Comparison of ENCODE assay signal across 26 mouse cellular contexts in genomic region chr3:139095894-139096293, GRCm38 (mm10).
"Had no signal": no experiment of that assay in that cellular context is flagged by ENCODE, and none has a peak within 500 bp of the region (broad histone marks: within the 10 kb centered on the region; RNA-seq: fewer than 3 reads in every experiment).

No protein-coding gene starts in this region.

- H3K4me2 ChIP-seq: embryonic facial prominence, embryonic 12.5 days; embryonic facial prominence, embryonic 13.5 days; embryonic facial prominence, embryonic 15.5 days; forebrain, embryonic 12.5 days; forebrain, embryonic 15.5 days had no signal

- H3K4me1 ChIP-seq: embryonic facial prominence, embryonic 10.5 days; embryonic facial prominence, embryonic 12.5 days; embryonic facial prominence, embryonic 13.5 days; embryonic facial prominence, embryonic 15.5 days; forebrain, embryonic 10.5 days; forebrain, embryonic 12.5 days; forebrain, embryonic 15.5 days had no signal

- H3K36me3 ChIP-seq: embryonic facial prominence, embryonic 10.5 days; embryonic facial prominence, embryonic 12.5 days; embryonic facial prominence, embryonic 13.5 days; embryonic facial prominence, embryonic 15.5 days; forebrain, embryonic 10.5 days; forebrain, embryonic 12.5 days; forebrain, embryonic 15.5 days had no signal

- H3K27ac ChIP-seq: embryonic facial prominence, embryonic 10.5 days; embryonic facial prominence, embryonic 12.5 days; embryonic facial prominence, embryonic 13.5 days; embryonic facial prominence, embryonic 15.5 days; forebrain, embryonic 10.5 days; forebrain, embryonic 12.5 days; forebrain, embryonic 15.5 days; gastrocnemius, adult 2 months; heart, adult 2 months had no signal

- DNase-seq: cerebellum, adult 8-10 months; cerebellum, adult 9-10 months; cerebellum, adult 9-11 months; cerebellum, postnatal 14 days; cerebellum, postnatal 25 days; cerebellum, postnatal 36 days; embryo, embryonic 11 days; forebrain, postnatal 0 days; gastrocnemius, adult 2 months; gastrocnemius, postnatal 10 days; gastrocnemius, postnatal 14 days; gastrocnemius, postnatal 25 days; gastrocnemius, postnatal 36 days; heart, adult 11 months; heart, adult 18-20 months; heart, adult 2 months had no signal

- ATAC-seq: forebrain, embryonic 14.5 days; forebrain, embryonic 15.5 days; forebrain, embryonic 16.5 days; forebrain, postnatal 0 days had no signal

- H3K4me3 ChIP-seq: embryonic facial prominence, embryonic 10.5 days; embryonic facial prominence, embryonic 12.5 days; embryonic facial prominence, embryonic 13.5 days; embryonic facial prominence, embryonic 15.5 days; erythroblast, embryonic 14.5 days; forebrain, embryonic 10.5 days; forebrain, embryonic 12.5 days; forebrain, embryonic 15.5 days; gastrocnemius, adult 2 months; heart, adult 2 months had no signal

- H3K27me3 ChIP-seq: embryonic facial prominence, embryonic 12.5 days; embryonic facial prominence, embryonic 13.5 days; embryonic facial prominence, embryonic 15.5 days; forebrain, embryonic 12.5 days; forebrain, embryonic 15.5 days had no signal

- H3K9me3 ChIP-seq: embryonic facial prominence, embryonic 10.5 days; embryonic facial prominence, embryonic 12.5 days; embryonic facial prominence, embryonic 15.5 days; forebrain, embryonic 10.5 days; forebrain, embryonic 12.5 days; forebrain, embryonic 15.5 days had no signal

- H3K9ac ChIP-seq: embryonic facial prominence, embryonic 12.5 days; embryonic facial prominence, embryonic 13.5 days; embryonic facial prominence, embryonic 15.5 days; forebrain, embryonic 12.5 days; forebrain, embryonic 15.5 days; forebrain, postnatal 0 days had no signal
